Mouse (Mus musculus): ENCODE data around the gene Col28a1. TPM values are rescaled to one million over a fixed set of nuclear protein-coding genes. Genes with fewer than 3 reads are reported as not detected.

Gene Col28a1
- polyA plus RNA-seq, 1 experiment from 2014 or later: 0.21 TPM

DNA sequence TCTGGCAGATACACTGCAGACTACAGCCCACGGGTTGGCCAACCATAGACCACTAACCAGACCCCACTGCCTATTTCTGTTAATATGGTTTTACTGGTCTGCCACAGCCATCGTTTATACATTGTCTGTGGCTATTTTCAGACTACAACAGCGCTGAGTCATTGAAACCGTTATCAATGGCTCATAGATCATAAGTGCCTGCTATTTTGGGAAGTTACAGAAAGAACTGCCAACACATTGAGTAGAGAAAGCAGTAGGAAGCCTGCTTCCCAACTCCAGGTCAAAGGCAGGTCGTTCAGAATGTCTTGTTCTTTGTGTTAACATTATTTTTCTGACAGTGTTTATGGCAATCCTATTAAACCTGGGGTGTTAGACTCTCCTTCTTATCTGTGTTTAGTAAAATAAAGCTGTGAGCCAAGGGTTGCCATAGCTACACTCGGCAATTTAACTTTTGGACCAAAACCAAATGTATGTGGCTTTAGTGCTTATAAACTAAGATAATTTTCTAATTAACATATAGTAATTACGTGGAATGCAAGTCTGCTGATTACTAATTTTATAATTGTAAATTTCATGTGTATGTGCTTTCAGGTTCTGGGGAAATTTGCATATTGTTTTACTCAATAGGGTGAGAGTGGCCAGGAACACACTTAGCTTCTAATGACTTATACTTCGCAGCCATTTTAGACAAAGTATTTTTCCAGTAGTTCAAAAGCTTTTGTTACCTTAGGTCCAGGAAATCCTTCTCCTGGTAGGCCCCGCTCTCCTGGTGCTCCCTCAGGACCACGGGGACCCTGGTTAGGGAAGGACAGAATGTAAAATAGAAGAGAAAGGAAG is 86.3 kb downstream of the Col28a1 start:
- Histone ChIP-seq H3K36me3 (replicated peaks) (no peaks in the 10 kb centered on the region), H3K27me3 (replicated peaks; ENCODE audit: low read depth, poor library complexity, severe bottlenecking) (no peaks in the 10 kb centered on the region), H3K4me3 (no peak overlapping the region), H3K27ac (replicated peaks) (no peak overlapping the region), H3K4me1 (no peaks in the 10 kb centered on the region), H3K9me3 (no peaks in the 10 kb centered on the region)
- WGBS: 88% methylated on average over 10 of the region's 10 CpGs
- DNase-seq (ENCODE audit: low spot score): no peak

DNA sequence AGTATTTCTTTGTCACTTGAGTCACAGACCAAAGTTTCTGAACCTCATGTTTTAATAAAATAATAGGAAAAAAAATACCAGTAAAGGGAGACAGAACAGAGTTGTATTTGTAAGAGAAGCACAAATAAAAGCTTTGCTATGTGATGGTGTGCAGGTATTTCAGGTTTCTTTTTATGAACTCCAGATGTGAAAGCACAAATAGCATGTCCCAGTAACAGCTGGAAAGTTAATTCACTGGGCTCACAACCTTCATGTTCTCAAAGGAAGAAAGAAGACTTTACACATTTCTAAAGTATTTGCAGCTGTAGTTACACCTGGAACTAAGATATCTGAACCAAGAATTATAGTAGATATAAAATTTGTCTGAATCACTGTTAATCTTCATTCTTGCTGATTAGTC is 91.2 kb downstream of the Col28a1 start:
- H3K27ac ChIP-seq (replicated peaks): no peak overlapping the region

DNA sequence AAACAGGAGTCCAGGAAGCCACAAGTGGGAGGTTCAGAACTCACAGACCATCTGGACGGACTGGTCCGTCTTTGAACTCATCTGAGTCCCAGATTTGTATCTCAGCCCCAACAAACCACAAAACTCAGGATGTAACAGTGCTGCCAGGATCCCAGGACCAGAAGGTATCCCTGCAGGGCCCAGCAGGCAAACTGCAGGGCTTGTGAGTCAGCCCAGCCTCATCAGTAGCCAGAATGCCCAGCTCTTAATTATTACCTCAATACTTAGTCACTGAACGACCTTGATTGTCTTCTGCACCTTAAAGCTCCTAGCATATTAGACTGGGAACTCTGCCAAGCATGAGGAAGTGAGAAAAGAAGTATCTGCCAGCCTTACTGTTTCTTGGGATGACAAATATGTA is 96.6 kb downstream of the Col28a1 start:
- H3K4me3 ChIP-seq: no peak overlapping the region
- WGBS: 75% methylated on average over 3 of the region's 3 CpGs
- H3K27ac ChIP-seq (replicated peaks): no peak overlapping the region
- H3K4me1 ChIP-seq: no peaks in the 10 kb centered on the region
- no peaks in the 10 kb centered on the region for H3K9me3 ChIP-seq
- no peaks in the 10 kb centered on the region for H3K27me3 ChIP-seq (replicated peaks; ENCODE audit: low read depth, poor library complexity, severe bottlenecking)
- DNase-seq (ENCODE audit: low spot score): no peak
- H3K36me3 ChIP-seq (replicated peaks): no peaks in the 10 kb centered on the region

More for the DNA sequence above, 91.2 kb downstream of the Col28a1 start:
- H3K36me3 ChIP-seq (replicated peaks): no peaks in the 10 kb centered on the region
- no peak for DNase-seq (ENCODE audit: low spot score)
- H3K27me3 ChIP-seq (replicated peaks; ENCODE audit: low read depth, poor library complexity, severe bottlenecking): no peaks in the 10 kb centered on the region
- H3K4me3 ChIP-seq: no peak overlapping the region
- no peaks in the 10 kb centered on the region for H3K9me3 ChIP-seq
- no peaks in the 10 kb centered on the region for H3K4me1 ChIP-seq

DNA sequence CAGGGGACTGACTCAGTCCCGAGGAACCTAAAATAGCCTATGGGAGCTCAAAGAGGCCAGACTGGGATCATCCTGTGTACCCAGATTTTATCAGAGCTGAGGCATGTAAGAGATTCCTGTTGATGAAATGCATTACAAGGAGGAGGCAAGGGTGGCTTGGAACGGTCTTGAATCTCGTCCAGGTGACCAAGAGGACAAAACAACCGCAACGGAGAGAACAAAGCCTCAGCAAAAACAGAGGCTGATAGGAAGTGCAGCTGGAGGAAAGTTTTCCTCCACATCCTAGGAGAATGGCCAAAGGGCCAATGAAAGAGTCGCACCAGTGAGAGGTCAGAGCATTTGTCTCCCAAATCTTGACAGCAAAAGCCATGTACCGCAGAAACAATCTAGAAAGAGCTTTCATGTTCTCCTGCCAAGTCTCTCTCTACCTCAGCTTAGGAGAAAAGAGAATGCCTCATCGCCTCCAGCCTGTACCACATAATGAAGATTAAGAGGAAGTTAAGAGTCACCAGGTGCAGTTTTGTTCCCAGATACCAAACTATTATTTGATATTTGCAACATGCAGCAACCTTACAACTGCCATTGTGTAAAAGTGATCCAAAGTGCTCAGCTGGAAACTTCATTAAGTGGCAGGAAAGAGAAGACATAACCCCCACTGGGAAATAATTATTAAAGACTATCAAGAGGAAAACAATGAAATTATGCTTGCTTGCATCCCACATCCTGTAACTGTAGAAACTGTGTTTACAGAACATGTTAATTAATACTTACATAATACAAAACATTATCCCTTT is 98.1 kb downstream of the Col28a1 start:
- H3K36me3 ChIP-seq (replicated peaks): no peaks in the 10 kb centered on the region
- H3K27me3 ChIP-seq (replicated peaks; ENCODE audit: low read depth, poor library complexity, severe bottlenecking): no peaks in the 10 kb centered on the region
- WGBS: 91% methylated on average over 8 of the region's 8 CpGs

DNA sequence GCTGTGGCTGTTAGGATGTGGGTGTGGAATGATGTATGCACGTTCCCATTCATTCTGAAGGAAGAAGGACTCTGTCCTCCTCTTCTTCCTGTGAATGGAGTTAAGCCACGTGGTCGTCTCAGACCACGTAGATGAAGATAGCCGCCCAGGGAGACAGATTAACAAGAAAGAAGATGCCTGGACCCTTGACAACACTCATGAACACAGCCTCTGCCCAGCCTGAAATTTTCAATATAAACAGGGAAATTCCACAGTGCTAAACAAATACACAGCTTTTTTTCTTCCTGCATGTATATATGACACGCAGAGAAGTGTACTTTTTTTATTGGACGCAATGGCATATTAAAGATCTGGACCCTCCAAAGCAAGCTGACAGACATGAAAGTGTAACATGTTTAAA is 98.9 kb downstream of the Col28a1 start:
- Histone ChIP-seq H3K4me3 (no peak overlapping the region), H3K27me3 (replicated peaks; ENCODE audit: low read depth, poor library complexity, severe bottlenecking) (no peaks in the 10 kb centered on the region), H3K36me3 (replicated peaks) (no peaks in the 10 kb centered on the region), H3K9me3 (no peaks in the 10 kb centered on the region), H3K4me1 (no peaks in the 10 kb centered on the region), H3K27ac (replicated peaks) (no peak overlapping the region)
- DNase-seq (ENCODE audit: low spot score): no peak
- WGBS: 92% methylated on average over 7 of the region's 7 CpGs

More for the DNA sequence above, 98.1 kb downstream of the Col28a1 start:
- Histone ChIP-seq H3K4me1 (no peaks in the 10 kb centered on the region), H3K27ac (replicated peaks) (no peak overlapping the region), H3K4me3 (no peak overlapping the region), H3K9me3 (no peaks in the 10 kb centered on the region)
- DNase-seq (ENCODE audit: low spot score): no peak

DNA sequence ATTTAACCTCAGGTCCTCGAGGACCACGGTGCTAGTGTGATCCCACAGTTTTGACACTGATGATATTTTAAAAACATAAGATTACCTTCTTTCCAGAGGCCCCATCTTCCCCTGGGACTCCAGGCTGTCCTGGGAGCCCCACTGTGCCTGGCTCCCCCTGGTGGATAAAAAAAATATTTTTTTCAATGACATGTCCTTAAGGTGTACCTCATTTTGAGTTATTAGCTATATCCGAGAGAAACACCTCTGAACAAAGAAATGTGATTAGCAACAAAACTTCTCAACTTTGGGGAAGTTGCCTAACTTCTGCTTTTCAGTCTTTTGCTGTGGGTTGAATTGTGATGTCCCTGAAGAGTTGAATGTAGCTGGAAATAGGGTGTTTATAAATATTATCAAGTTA is 105.6 kb downstream of the Col28a1 start:
- Histone ChIP-seq H3K36me3 (replicated peaks) (no peaks in the 10 kb centered on the region), H3K4me3 (no peak overlapping the region), H3K27ac (replicated peaks) (no peak overlapping the region), H3K9me3 (no peaks in the 10 kb centered on the region), H3K27me3 (replicated peaks; ENCODE audit: low read depth, poor library complexity, severe bottlenecking) (no peaks in the 10 kb centered on the region), H3K4me1 (peaks cover 15% of the 10 kb centered on the region)
- DNase-seq (ENCODE audit: low spot score): no peak
- 61% methylated on average over 3 of the region's 3 CpGs for WGBS

DNA sequence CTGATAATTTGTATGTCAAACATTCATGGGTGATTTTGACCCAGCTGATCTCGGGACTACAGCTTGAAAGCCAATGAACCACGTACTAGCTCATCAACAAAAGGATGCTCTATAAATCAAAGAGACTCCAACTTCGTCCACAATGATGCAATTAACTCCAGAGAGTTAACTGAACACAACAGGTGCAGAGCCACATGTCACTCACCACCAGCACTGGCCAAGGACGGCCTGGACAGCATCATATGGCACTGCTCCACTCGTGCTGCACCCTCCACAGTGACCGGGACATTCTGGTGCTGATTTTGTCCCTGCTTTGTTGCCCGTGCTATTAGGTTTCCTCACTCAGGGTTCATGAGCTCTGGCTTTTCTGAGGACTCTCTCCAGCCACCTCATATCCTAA is 107.6 kb downstream of the Col28a1 start:
- Histone ChIP-seq H3K4me1 (peaks cover 18% of the 10 kb centered on the region), H3K27ac (replicated peaks) (no peak overlapping the region), H3K4me3 (no peak overlapping the region), H3K36me3 (replicated peaks) (no peaks in the 10 kb centered on the region), H3K27me3 (replicated peaks; ENCODE audit: low read depth, poor library complexity, severe bottlenecking) (no peaks in the 10 kb centered on the region), H3K9me3 (no peaks in the 10 kb centered on the region)
- DNase-seq (ENCODE audit: low spot score): no peak
- 72% methylated on average over 7 of the region's 7 CpGs for WGBS

DNA sequence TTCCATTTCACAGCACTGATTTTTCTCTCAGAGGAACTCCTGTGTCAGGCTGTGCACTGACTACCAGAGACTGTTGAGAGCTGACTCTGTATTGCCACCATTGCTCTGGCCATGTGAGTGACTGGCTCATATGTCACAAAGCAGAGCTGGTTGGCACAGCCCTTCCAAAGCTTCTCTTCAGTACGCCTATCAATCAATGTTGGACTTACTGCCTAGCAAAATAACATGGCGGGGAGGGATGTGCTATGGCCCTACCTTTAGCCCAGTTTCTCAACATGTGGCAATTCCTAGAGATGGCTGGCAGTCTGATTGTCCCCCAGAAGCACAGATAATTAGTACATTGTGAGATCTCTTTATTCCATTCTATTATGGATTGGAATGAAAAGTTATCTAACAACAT is 109.2 kb downstream of the Col28a1 start:
- H3K27me3 ChIP-seq (replicated peaks; ENCODE audit: low read depth, poor library complexity, severe bottlenecking): no peaks in the 10 kb centered on the region
- WGBS: 64% methylated on average over 2 of the region's 2 CpGs
- no peak overlapping the region for H3K4me3 ChIP-seq
- no peaks in the 10 kb centered on the region for H3K36me3 ChIP-seq (replicated peaks)
- H3K27ac ChIP-seq (replicated peaks): no peak overlapping the region
- H3K9me3 ChIP-seq: no peaks in the 10 kb centered on the region
- peaks cover 18% of the 10 kb centered on the region for H3K4me1 ChIP-seq
- no peak for DNase-seq (ENCODE audit: low spot score)

DNA sequence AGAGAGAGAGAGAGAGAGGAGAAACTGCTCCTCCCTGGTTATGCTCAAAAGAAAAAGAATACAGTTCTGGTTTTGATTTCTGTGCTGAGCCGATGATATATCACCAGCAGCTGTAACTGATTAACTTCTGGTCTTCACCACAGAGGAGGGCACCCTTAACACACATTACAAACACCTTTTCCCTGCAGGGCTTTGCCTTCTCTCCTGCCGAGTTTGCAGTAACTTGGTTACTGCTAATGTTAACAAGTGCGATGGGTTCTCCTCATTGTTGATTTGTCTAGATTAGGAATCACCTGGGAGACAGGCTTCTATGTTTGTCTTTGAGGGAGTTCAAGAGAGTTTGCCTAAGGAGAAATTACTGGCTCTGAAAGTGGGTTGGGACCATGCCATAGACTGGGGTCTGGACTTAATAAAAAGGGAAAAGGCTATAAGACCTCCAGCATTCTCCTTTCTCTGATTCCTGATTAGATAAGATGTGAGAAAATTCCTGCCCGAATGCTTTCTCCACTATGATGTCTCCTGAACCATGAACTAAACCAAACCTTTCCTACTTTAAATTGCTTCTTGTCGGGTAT is 114.8 kb downstream of the Col28a1 start:
- Histone ChIP-seq H3K27ac (replicated peaks) (peak overlapping the region; percentile 51), H3K4me1 (peaks cover 12% of the 10 kb centered on the region), H3K9me3 (no peaks in the 10 kb centered on the region), H3K4me3 (no peak overlapping the region), H3K36me3 (replicated peaks) (no peaks in the 10 kb centered on the region), H3K27me3 (replicated peaks; ENCODE audit: low read depth, poor library complexity, severe bottlenecking) (no peaks in the 10 kb centered on the region)
- DNase-seq (ENCODE audit: low spot score): peak; percentile 52
- 34% methylated on average over 5 of the region's 5 CpGs for WGBS

DNA sequence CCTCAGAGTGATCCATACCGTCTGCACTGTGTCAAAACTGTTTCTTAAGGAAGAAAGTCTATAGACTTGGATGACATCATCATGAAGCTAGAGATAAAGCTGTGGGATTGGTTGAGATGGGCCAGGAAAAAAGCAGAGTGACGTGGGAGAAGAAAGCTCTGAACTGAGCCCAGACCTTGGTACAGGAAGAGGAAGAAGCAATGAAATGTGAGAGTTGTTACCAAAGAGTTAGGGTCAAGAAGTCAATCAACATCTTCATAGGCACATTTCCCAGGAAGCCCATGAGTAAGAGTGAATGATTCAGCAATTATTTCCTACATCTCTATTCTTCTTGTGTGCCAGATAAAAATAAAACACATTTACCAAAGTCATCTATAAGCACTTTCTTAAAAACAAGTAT is 117.5 kb downstream of the Col28a1 start:
- H3K36me3 ChIP-seq (replicated peaks): no peaks in the 10 kb centered on the region
- no peaks in the 10 kb centered on the region for H3K9me3 ChIP-seq
- peaks cover 9% of the 10 kb centered on the region for H3K4me1 ChIP-seq
- no peak overlapping the region for H3K4me3 ChIP-seq
- no peak overlapping the region for H3K27ac ChIP-seq (replicated peaks)
- no peak for DNase-seq (ENCODE audit: low spot score)
- H3K27me3 ChIP-seq (replicated peaks; ENCODE audit: low read depth, poor library complexity, severe bottlenecking): no peaks in the 10 kb centered on the region
- 64% methylated on average over 2 of the region's 2 CpGs for WGBS

DNA sequence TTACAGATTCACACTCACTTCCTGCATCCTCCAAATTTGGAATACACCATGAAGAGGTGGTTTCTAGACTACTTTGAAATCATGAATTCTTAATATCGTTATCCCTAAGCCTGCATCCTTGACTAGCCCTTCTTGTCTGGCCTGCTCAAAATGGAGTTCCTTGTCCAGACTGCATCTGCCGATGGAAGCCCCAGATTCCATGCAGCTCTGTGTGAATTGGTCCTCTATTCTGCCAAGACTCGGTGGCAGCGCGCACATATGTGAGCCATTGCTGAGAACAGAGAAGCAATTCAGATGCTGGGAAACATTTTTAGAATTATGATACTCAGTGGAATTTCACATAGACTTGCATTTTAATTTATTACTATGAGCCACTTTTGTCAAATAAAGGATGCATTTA is 123.4 kb downstream of the Col28a1 start:
- Histone ChIP-seq H3K9me3 (no peaks in the 10 kb centered on the region), H3K4me3 (no peak overlapping the region), H3K36me3 (replicated peaks) (no peaks in the 10 kb centered on the region), H3K27me3 (replicated peaks; ENCODE audit: low read depth, poor library complexity, severe bottlenecking) (no peaks in the 10 kb centered on the region), H3K4me1 (peaks cover 4% of the 10 kb centered on the region; the same call in 1 of the 2 replicates), H3K27ac (replicated peaks) (no peak overlapping the region)
- no peak for DNase-seq (ENCODE audit: low spot score)
- WGBS: 71% methylated on average over 5 of the region's 5 CpGs

DNA sequence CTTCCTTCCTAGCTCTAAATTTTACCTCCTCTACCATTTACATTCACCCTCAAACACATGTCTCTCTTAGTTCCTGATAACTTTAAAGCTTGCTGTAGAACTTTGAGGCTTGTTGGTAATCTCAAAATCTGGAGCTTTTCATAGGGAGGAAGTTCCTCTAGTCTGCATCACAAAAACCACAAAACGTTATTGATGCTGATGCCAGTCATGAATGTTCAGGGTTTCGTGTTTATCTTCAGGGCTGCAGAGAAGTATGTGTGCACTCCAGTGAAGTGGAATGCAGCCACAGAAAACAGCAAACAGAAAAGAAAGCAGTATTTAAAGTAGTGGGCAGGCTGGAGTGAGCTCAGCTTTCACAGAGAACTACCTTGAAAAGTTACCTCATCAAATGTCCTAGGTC is 124.0 kb downstream of the Col28a1 start:
- H3K4me3 ChIP-seq: no peak overlapping the region
- DNase-seq (ENCODE audit: low spot score): no peak
- 77% methylated on average over 2 of the region's 2 CpGs for WGBS
- no peak overlapping the region for H3K27ac ChIP-seq (replicated peaks)
- H3K36me3 ChIP-seq (replicated peaks): no peaks in the 10 kb centered on the region
- H3K27me3 ChIP-seq (replicated peaks; ENCODE audit: low read depth, poor library complexity, severe bottlenecking): no peaks in the 10 kb centered on the region
- peaks cover 4% of the 10 kb centered on the region; the same call in 1 of the 2 replicates for H3K4me1 ChIP-seq
- no peaks in the 10 kb centered on the region for H3K9me3 ChIP-seq

All from embryonic facial prominence, embryonic 10.5 days (tissue).